Mouse (Mus musculus) testis, postnatal 10 days (tissue): Measurements from ENCODE around the gene Eftud2.

ENCODE experiments used
- DNase-seq: peaks from one replicate; pipeline ENCODE4 v3.0.0; 2021; ENCODE audit warnings: low spot score

Gene Eftud2

GRCm38 (mm10) chr11:102818121-102819020, 62.4 kb downstream of the Eftud2 start:
- DNase-seq = peak; percentile 67

- no peak for DNase-seq
These were observed 65.9 kb downstream of the Eftud2 start for GRCm38 (mm10) chr11:102814881-102815280.

GRCm38 (mm10) chr11:102810721-102811485, 69.9 kb downstream of the Eftud2 start:
- no peak for DNase-seq

GRCm38 (mm10) chr11:102808246-102808645, 72.5 kb downstream of the Eftud2 start:
- no peak for DNase-seq

- no peak for DNase-seq
These were observed 77.3 kb downstream of the Eftud2 start for GRCm38 (mm10) chr11:102803453-102803852.

- no peak for DNase-seq
These were observed 86.6 kb downstream of the Eftud2 start for GRCm38 (mm10) chr11:102794157-102794556.

- DNase-seq = no peak
These were observed 88.9 kb downstream of the Eftud2 start for GRCm38 (mm10) chr11:102791682-102792445.
